Mouse (Mus musculus): ENCODE results near the gene Bri3. TPM values are rescaled to one million over a fixed set of nuclear protein-coding genes. Genes with fewer than 3 reads are reported as not detected.
A peak's percentile ranks its signal among the peaks of the same experiment; 100 is the strongest.

The Bri3 gene
- polyA plus RNA-seq, 2 experiments: 90.6 to 119 TPM

DNA sequence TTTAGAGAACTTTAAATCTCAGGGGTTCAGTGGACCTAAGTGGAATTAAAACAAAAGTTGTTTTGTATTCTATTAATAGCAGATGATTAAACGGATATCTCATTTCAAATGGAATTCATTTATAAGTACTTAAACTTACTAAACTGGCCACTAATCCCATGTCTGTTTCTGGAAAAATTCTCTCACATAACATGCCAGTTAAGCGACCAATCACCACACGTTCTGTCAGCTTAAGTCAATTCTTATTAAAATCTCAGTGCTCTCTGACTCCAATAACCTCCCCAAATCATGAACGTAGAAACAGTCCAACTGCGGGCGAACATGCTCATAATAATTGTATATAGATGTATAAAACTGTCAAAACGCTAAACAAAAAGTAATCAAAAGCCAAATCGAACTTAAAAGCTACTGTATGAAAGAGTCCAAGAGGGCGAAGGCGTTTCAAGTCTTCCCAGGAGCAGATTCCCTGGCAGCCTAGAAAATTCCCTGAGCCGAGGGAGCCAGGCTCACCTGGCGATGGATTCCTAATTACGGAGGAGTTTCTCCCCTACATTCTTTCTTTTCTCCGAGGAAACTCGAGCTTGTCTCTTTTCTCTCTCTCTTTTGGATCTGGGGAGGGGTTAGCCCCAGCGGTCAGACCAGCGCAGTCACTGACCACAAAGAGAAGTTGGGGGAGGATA is 112.7 kb downstream of the Bri3 start:
- no peak overlapping the region for H3K27ac ChIP-seq (replicated peaks; ENCODE audit: low read depth, low read length)
- H3K9ac ChIP-seq (ENCODE audit: low read depth, low read length, severe bottlenecking): peak overlapping the region; percentile 51
- DNase-seq (ENCODE audit: low spot score) (peak; percentile 24), ATAC-seq (ENCODE audit: low FRiP score, low read depth) (no peak)
- 4% methylated on average over 17 of the region's 17 CpGs for WGBS
- no peaks in the 10 kb centered on the region for H3K9me3 ChIP-seq (ENCODE audit: control insufficient read depth, low read length)
- H3K27me3 ChIP-seq (ENCODE audit: control insufficient read depth, insufficient read depth, low read length): no peaks in the 10 kb centered on the region
- TF ChIP-seq POLR2A (IDR thresholded peaks at IDR 0.05; ENCODE audit: borderline replicate concordance, extremely low read depth, insufficient read depth, insufficient read length): no peak
- H3K4me2 ChIP-seq (replicated peaks; ENCODE audit: low read depth, low read length, severe bottlenecking): peak overlapping the region; percentile 74
- peak overlapping the region; percentile 50 for H3K4me3 ChIP-seq (replicated peaks; ENCODE audit: low read length)
- 0 out of 2 replicates have a peak, but pooled peaks cover 7% of the 10 kb centered on the region for H3K4me1 ChIP-seq (ENCODE audit: control insufficient read depth, insufficient read depth, low read length)
- H3K36me3 ChIP-seq (ENCODE audit: control insufficient read depth, insufficient read depth, low read length): no peaks in the 10 kb centered on the region

- H3K9me3 ChIP-seq (ENCODE audit: control insufficient read depth, low read length): no peaks in the 10 kb centered on the region
- peak overlapping the region; percentile 3; the same call in 1 of the 2 replicates for H3K27ac ChIP-seq (replicated peaks; ENCODE audit: low read depth, low read length)
- H3K9ac ChIP-seq (ENCODE audit: low read depth, low read length, severe bottlenecking): peak overlapping the region; percentile 51
- under 1% methylated on average over 26 of the region's 27 CpGs for WGBS
- no peaks in the 10 kb centered on the region for H3K27me3 ChIP-seq (ENCODE audit: control insufficient read depth, insufficient read depth, low read length)
- peak overlapping the region; percentile 74 for H3K4me2 ChIP-seq (replicated peaks; ENCODE audit: low read depth, low read length, severe bottlenecking)
- no peak for ATAC-seq (ENCODE audit: low FRiP score, low read depth)
- H3K36me3 ChIP-seq (ENCODE audit: control insufficient read depth, insufficient read depth, low read length): no peaks in the 10 kb centered on the region
- H3K4me1 ChIP-seq (ENCODE audit: control insufficient read depth, insufficient read depth, low read length): 0 out of 2 replicates have a peak, but pooled peaks cover 7% of the 10 kb centered on the region
- no peak for TF ChIP-seq POLR2A (IDR thresholded peaks at IDR 0.05; ENCODE audit: borderline replicate concordance, extremely low read depth, insufficient read depth, insufficient read length)
- DNase-seq (ENCODE audit: low spot score): no peak
- peak overlapping the region; percentile 50 for H3K4me3 ChIP-seq (replicated peaks; ENCODE audit: low read length)
Measured at GRCm38 (mm10) chr5:144357551-144357880, 113.3 kb downstream of the Bri3 start.

- H3K4me1 ChIP-seq (ENCODE audit: control insufficient read depth, insufficient read depth, low read length): 0 out of 2 replicates have a peak, but pooled peaks cover 7% of the 10 kb centered on the region
- WGBS: 0% methylated on average over 40 of the region's 60 CpGs
Measured at GRCm38 (mm10) chr5:144357881-144358591, 113.8 kb downstream of the Bri3 start, which contains the start of gene Baiap2l1. Gene Baiap2l1, minus strand, starts transcription at chr5:144358112.

GRCm38 (mm10) chr5:144358592-144358917 is 114.3 kb downstream of the Bri3 start:
- H3K36me3 ChIP-seq (ENCODE audit: control insufficient read depth, insufficient read depth, low read length): no peaks in the 10 kb centered on the region
- H3K9me3 ChIP-seq (ENCODE audit: control insufficient read depth, low read length): no peaks in the 10 kb centered on the region
- peak overlapping the region; percentile 74 for H3K4me2 ChIP-seq (replicated peaks; ENCODE audit: low read depth, low read length, severe bottlenecking)
- H3K4me3 ChIP-seq (replicated peaks; ENCODE audit: low read length): peak overlapping the region; percentile 50
- H3K9ac ChIP-seq (ENCODE audit: low read depth, low read length, severe bottlenecking): peak overlapping the region; percentile 29; the same call in 1 of the 2 replicates
- ATAC-seq (ENCODE audit: low FRiP score, low read depth): no peak
- no peak for DNase-seq (ENCODE audit: low spot score)
- no peak for TF ChIP-seq POLR2A (IDR thresholded peaks at IDR 0.05; ENCODE audit: borderline replicate concordance, extremely low read depth, insufficient read depth, insufficient read length)
- 17% methylated on average over 4 of the region's 10 CpGs for WGBS
- H3K27me3 ChIP-seq (ENCODE audit: control insufficient read depth, insufficient read depth, low read length): no peaks in the 10 kb centered on the region
- 0 out of 2 replicates have a peak, but pooled peaks cover 7% of the 10 kb centered on the region for H3K4me1 ChIP-seq (ENCODE audit: control insufficient read depth, insufficient read depth, low read length)
- H3K27ac ChIP-seq (replicated peaks; ENCODE audit: low read depth, low read length): no peak overlapping the region

More at GRCm38 (mm10) chr5:144357881-144358591, 113.8 kb downstream of the Bri3 start, which contains the start of gene Baiap2l1:
- Histone ChIP-seq H3K27ac (replicated peaks; ENCODE audit: low read depth, low read length) (peak within 1 kb of the TSS; percentile 3; the same call in 1 of the 2 replicates), H3K9ac (ENCODE audit: low read depth, low read length, severe bottlenecking) (peak within 1 kb of the TSS; percentile 51), H3K4me2 (replicated peaks; ENCODE audit: low read depth, low read length, severe bottlenecking) (peak within 1 kb of the TSS; percentile 74), H3K4me3 (replicated peaks; ENCODE audit: low read length) (peak within 1 kb of the TSS; percentile 50), H3K27me3 (ENCODE audit: control insufficient read depth, insufficient read depth, low read length) (no peaks in the 10 kb centered on the region), H3K9me3 (ENCODE audit: control insufficient read depth, low read length) (no peaks in the 10 kb centered on the region), H3K36me3 (ENCODE audit: control insufficient read depth, insufficient read depth, low read length) (no peaks in the 10 kb centered on the region)
- peak; percentile 91 for ATAC-seq (ENCODE audit: low FRiP score, low read depth)
- DNase-seq (ENCODE audit: low spot score): peak; percentile 96
- TF ChIP-seq POLR2A (IDR thresholded peaks at IDR 0.05; ENCODE audit: borderline replicate concordance, extremely low read depth, insufficient read depth, insufficient read length): peak; percentile 26; the same call in 1 of the 2 replicates

DNA sequence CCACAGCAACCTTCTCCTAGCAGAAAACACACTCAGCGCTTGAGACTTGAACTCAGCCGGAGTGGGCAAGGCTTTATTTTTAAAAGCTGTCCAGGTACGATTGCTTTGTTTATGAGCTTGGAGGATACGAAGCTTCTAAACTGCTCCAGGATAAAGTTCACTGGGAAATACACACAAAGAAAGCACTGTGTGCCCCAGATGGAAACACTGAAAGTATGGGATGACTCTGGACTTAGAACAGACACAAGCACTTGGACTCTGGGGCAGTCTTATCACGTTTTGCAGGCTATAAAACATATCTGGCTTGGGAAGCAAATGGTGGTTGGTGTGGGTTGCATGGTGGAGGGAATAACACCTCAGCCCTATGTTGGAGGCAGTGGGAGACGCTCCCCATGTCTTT is 115.6 kb downstream of the Bri3 start:
- no peak for ATAC-seq (ENCODE audit: low FRiP score, low read depth)

More for the DNA sequence above, 115.6 kb downstream of the Bri3 start:
- H3K27ac ChIP-seq (replicated peaks; ENCODE audit: low read depth, low read length): no peak overlapping the region
- H3K9me3 ChIP-seq (ENCODE audit: control insufficient read depth, low read length): no peaks in the 10 kb centered on the region
- no peak overlapping the region for H3K4me3 ChIP-seq (replicated peaks; ENCODE audit: low read length)
- WGBS: 67% methylated on average over 6 of the region's 6 CpGs
- 0 out of 2 replicates have a peak, but pooled peaks cover 7% of the 10 kb centered on the region for H3K4me1 ChIP-seq (ENCODE audit: control insufficient read depth, insufficient read depth, low read length)
- no peak overlapping the region for H3K4me2 ChIP-seq (replicated peaks; ENCODE audit: low read depth, low read length, severe bottlenecking)
- no peaks in the 10 kb centered on the region for H3K36me3 ChIP-seq (ENCODE audit: control insufficient read depth, insufficient read depth, low read length)
- no peaks in the 10 kb centered on the region for H3K27me3 ChIP-seq (ENCODE audit: control insufficient read depth, insufficient read depth, low read length)
- TF ChIP-seq POLR2A (IDR thresholded peaks at IDR 0.05; ENCODE audit: borderline replicate concordance, extremely low read depth, insufficient read depth, insufficient read length): no peak
- DNase-seq (ENCODE audit: low spot score): no peak
- no peak overlapping the region for H3K9ac ChIP-seq (ENCODE audit: low read depth, low read length, severe bottlenecking)
